Mouse (Mus musculus) midbrain, embryonic 16.5 days (tissue): ENCODE results near the gene Olfr66. TPM values are rescaled to one million over a fixed set of nuclear protein-coding genes. Genes with fewer than 3 reads are reported as not detected.

Experiments
- ATAC-seq: fragments of 200-750 bp; cut with Nextera tagmentation; 2 replicates; pipeline ENCODE4 v1.8.0; 2017; ENCODE audit warnings: moderate TSS enrichment
- H3K27ac ChIP-seq: fragments of 300-500 bp; sonication (generic); 2 replicates; pipeline ENCODE4 v1.5.1; 2014; ENCODE audit warnings: mild to moderate bottlenecking, low read length, mixed read lengths
- H3K27me3 ChIP-seq: fragments of 300-500 bp; sonication (generic); 2 replicates; pipeline ENCODE4 v1.6.1; 2014; ENCODE audit warnings: low read depth, low read length, mixed read lengths; ENCODE audit not compliant: control insufficient read depth, insufficient read depth
- H3K36me3 ChIP-seq: fragments of 300-500 bp; sonication (generic); 2 replicates; pipeline ENCODE4 v1.6.1; 2014; ENCODE audit warnings: mild to moderate bottlenecking, low read length, moderate library complexity, mixed read lengths; ENCODE audit not compliant: control insufficient read depth, insufficient read depth
- H3K4me1 ChIP-seq: fragments of 300-500 bp; sonication (generic); 2 replicates; pipeline ENCODE4 v1.6.1; 2014; ENCODE audit warnings: mild to moderate bottlenecking, low read length, mixed read lengths; ENCODE audit not compliant: control insufficient read depth, insufficient read depth
- H3K4me2 ChIP-seq: fragments of 300-500 bp; sonication (generic); 2 replicates; pipeline ENCODE4 v1.6.1; 2014; ENCODE audit warnings: mild to moderate bottlenecking, low read length, mixed read lengths
- H3K4me3 ChIP-seq: fragments of 300-500 bp; sonication (generic); 2 replicates; pipeline ENCODE4 v1.5.1; 2014; ENCODE audit warnings: low read depth, mild to moderate bottlenecking, low read length, moderate library complexity, mixed read lengths
- H3K9ac ChIP-seq: fragments of 300-500 bp; sonication (generic); 2 replicates; pipeline ENCODE4 v1.6.1; 2014; ENCODE audit warnings: low read depth, low read length, mixed read lengths
- H3K9me3 ChIP-seq: fragments of 300-500 bp; sonication (generic); replicated peaks from 2 replicates; pipeline ENCODE4 v1.6.1; 2014; ENCODE audit warnings: mild to moderate bottlenecking, low read length, mixed read lengths; ENCODE audit not compliant: control insufficient read depth, poor library complexity, severe bottlenecking
- WGBS: fragments of 180-500 bp; shearing (Covaris S2); extraction: QIAGEN DNeasy Blood & Tissue Kit; methylation state at CpG from one replicate; pipeline ENCODE4 v1.1.7; 2014; 5-methylcytosine and 5-hydroxymethylcytosine counted together
- polyA plus RNA-seq: library from polyadenylated mRNA; unstranded; fragments of >200 nt; fragmentation: Nextera tagmentation; extraction: Ambion mirVana; gene quantifications from 2 replicates; pipeline ENCODE4 v1.2.1, GENCODE M21; 2015

Olfr66 gene
- polyA plus RNA-seq, 1 experiment from 2014 or later, result not detected

- Histone ChIP-seq H3K4me1 (no peaks in the 10 kb centered on the region), H3K27me3 (no peaks in the 10 kb centered on the region), H3K27ac (no peak overlapping the region), H3K36me3 (no peaks in the 10 kb centered on the region), H3K4me2 (no peak overlapping the region), H3K4me3 (no peak overlapping the region), H3K9me3 (no peaks in the 10 kb centered on the region), H3K9ac (no peak overlapping the region)
- WGBS, result 32% methylated on average over 1 of the region's 2 CpGs
- ATAC-seq, result no peak
Observed at GRCm38 (mm10) chr7:103844525-103845325, 41.3 kb downstream of the Olfr66 start.

GRCm38 (mm10) chr7:103843034-103843433 is 43.0 kb downstream of the Olfr66 start, which contains the start of gene Hbb-bh1:
Gene Hbb-bh1, minus strand, starts transcription at chr7:103843164.
- no peak within 1 kb of the TSS for H3K27ac ChIP-seq
- ATAC-seq, result no peak
- H3K9me3 ChIP-seq, result no peaks in the 10 kb centered on the region
- H3K4me2 ChIP-seq, result no peak within 1 kb of the TSS
- no peak within 1 kb of the TSS for H3K4me3 ChIP-seq
- 84% methylated on average over 2 of the region's 2 CpGs for WGBS
- H3K4me1 ChIP-seq, result no peaks in the 10 kb centered on the region
- H3K9ac ChIP-seq, result no peak within 1 kb of the TSS
- H3K36me3 ChIP-seq, result no peaks in the 10 kb centered on the region
- no peaks in the 10 kb centered on the region for H3K27me3 ChIP-seq

DNA sequence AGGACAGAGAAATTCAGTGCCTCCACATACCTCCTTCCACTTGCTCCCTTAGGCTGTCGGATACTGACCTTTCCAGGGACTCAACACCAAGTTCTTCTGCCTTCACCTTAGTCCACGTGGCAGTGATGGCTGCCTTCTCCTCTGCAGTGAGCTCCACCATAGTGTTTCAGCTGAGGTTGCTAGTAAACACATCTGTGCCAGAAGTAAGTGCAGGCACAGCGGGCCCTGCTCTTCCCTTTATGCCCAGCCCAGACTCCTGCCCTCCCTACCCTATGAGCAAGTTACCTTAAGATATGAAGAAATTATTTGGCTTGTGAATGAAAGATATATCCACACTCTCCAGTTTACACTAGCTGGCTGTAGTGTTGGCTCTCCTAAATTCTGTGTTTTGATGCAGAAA is 45.8 kb downstream of the Olfr66 start, which contains the start of gene Hbb-bh2:
Hbb-bh2 (minus strand) TSS at position 253 of the 400 bp plus-strand sequence.
- no peaks in the 10 kb centered on the region for H3K4me1 ChIP-seq
- WGBS, result 67% methylated on average over 3 of the region's 3 CpGs
- H3K9me3 ChIP-seq, result no peaks in the 10 kb centered on the region
- no peak within 1 kb of the TSS for H3K4me3 ChIP-seq
- no peak within 1 kb of the TSS for H3K9ac ChIP-seq
- H3K27me3 ChIP-seq, result no peaks in the 10 kb centered on the region
- H3K36me3 ChIP-seq, result no peaks in the 10 kb centered on the region
- no peak for ATAC-seq
- H3K4me2 ChIP-seq, result no peak within 1 kb of the TSS
- H3K27ac ChIP-seq, result no peak within 1 kb of the TSS

Other genes with a start within 250 kb of the Olfr66 start
- not detected in 2 replicates for gene Olfr622, start 243.6 kb downstream of the Olfr66 start, polyA plus RNA-seq
- not detected in 2 replicates for gene Olfr623, start 222.6 kb downstream of the Olfr66 start, polyA plus RNA-seq
- gene Olfr624, start 215.1 kb downstream of the Olfr66 start, polyA plus RNA-seq, result not detected in 2 replicates
- gene Olfr625-ps1, start 203.5 kb downstream of the Olfr66 start, polyA plus RNA-seq, result not detected in 2 replicates
- not detected in 2 replicates for gene Olfr243, start 171.6 kb downstream of the Olfr66 start, polyA plus RNA-seq
- gene Olfr628, start 155.9 kb downstream of the Olfr66 start, polyA plus RNA-seq, result not detected in 2 replicates
- gene Olfr629, start 141.3 kb downstream of the Olfr66 start, polyA plus RNA-seq, result not detected in 2 replicates
- not detected in 2 replicates for gene Olfr630, start 128.9 kb downstream of the Olfr66 start, polyA plus RNA-seq
- not detected in 2 replicates for gene Olfr69, start 114.7 kb downstream of the Olfr66 start, polyA plus RNA-seq
- not detected in 2 replicates for gene Olfr68, start 106.6 kb downstream of the Olfr66 start, polyA plus RNA-seq
- gene Olfr67, start 94.4 kb downstream of the Olfr66 start, polyA plus RNA-seq, result not detected in 2 replicates
- 1,229 and 1,369 TPM in 2 replicates for gene Hbb-bt, start 72.3 kb downstream of the Olfr66 start, polyA plus RNA-seq
- 4,227 and 4,621 TPM in 2 replicates for gene Hbb-bs, start 58.2 kb downstream of the Olfr66 start, polyA plus RNA-seq
- not detected in 2 replicates for gene Hbb-bh2, start 45.7 kb downstream of the Olfr66 start, polyA plus RNA-seq
- not detected in 2 replicates for gene Hbb-bh1, start 43.1 kb downstream of the Olfr66 start, polyA plus RNA-seq
- gene Hbb-y, start 33.0 kb downstream of the Olfr66 start, polyA plus RNA-seq, result 6.2 and 23.2 TPM in 2 replicates
- not detected in 2 replicates for gene Olfr64, start 8.2 kb upstream of the Olfr66 start, polyA plus RNA-seq
- not detected in 2 replicates for gene Olfr65, start 17.2 kb upstream of the Olfr66 start, polyA plus RNA-seq
- not detected in 2 replicates for gene Olfr631, start 42.6 kb upstream of the Olfr66 start, polyA plus RNA-seq
- gene Olfr632, start 48.1 kb upstream of the Olfr66 start, polyA plus RNA-seq, result not detected in 2 replicates
- not detected in 2 replicates for gene Olfr633, start 58.2 kb upstream of the Olfr66 start, polyA plus RNA-seq
- gene Olfr635, start 84.9 kb upstream of the Olfr66 start, polyA plus RNA-seq, result 0.03 TPM in 1 of 2 replicates, not detected in the other
- gene Olfr638, start 112.5 kb upstream of the Olfr66 start, polyA plus RNA-seq, result not detected in 2 replicates
- gene Olfr639, start 131.1 kb upstream of the Olfr66 start, polyA plus RNA-seq, result 0.04 TPM in 1 of 2 replicates, not detected in the other
- gene Olfr640, start 139.3 kb upstream of the Olfr66 start, polyA plus RNA-seq, result not detected in 2 replicates
- gene Olfr641, start 149.2 kb upstream of the Olfr66 start, polyA plus RNA-seq, result not detected in 2 replicates
- not detected in 2 replicates for gene Olfr642, start 166.4 kb upstream of the Olfr66 start, polyA plus RNA-seq
- not detected in 2 replicates for gene 4930516K23Rik, start 175.2 kb upstream of the Olfr66 start, polyA plus RNA-seq
- gene Olfr644, start 185.6 kb upstream of the Olfr66 start, polyA plus RNA-seq, result not detected in 2 replicates
- gene Olfr645, start 199.2 kb upstream of the Olfr66 start, polyA plus RNA-seq, result not detected in 2 replicates
- not detected in 2 replicates for gene Olfr646, start 218.6 kb upstream of the Olfr66 start, polyA plus RNA-seq
- gene Ubqln5, start 243.6 kb upstream of the Olfr66 start, polyA plus RNA-seq, result not detected in 2 replicates